Mouse (Mus musculus) neural tube, postnatal 0 days (tissue): Measurements from ENCODE around the gene 3110082I17Rik. TPM values are rescaled to one million over a fixed set of nuclear protein-coding genes. Genes with fewer than 3 reads are reported as not detected.

ENCODE experiments used
- microRNA counts: library from miRNA; unstranded; fragments of <30 nt; microRNA quantifications from one replicate; lab custom pipeline; 2015
- microRNA-seq: library from miRNA; unstranded; fragments of <30 nt; microRNA quantifications from one replicate; pipeline ENCODE4, GENCODE M21; 2016
- polyA plus RNA-seq: library from polyadenylated mRNA; unstranded; fragments of >200 nt; fragmentation: Nextera tagmentation; extraction: Ambion mirVana; gene quantifications from 2 replicates; pipeline ENCODE4 v1.2.1, GENCODE M21; 2015

The 3110082I17Rik gene
- 13.9 and 15.1 TPM in 2 replicates for polyA plus RNA-seq

GRCm38 (mm10) chr5:139460384-139461067 is at the start of gene 3110082I17Rik:
TSS of gene 3110082I17Rik (minus strand) at chr5:139460527.

GRCm38 (mm10) chr5:139484185-139484814 is 24.0 kb upstream of the 3110082I17Rik start, which contains the start of gene Zfand2a:
TSS of gene Zfand2a (minus strand) at chr5:139484549.

GRCm38 (mm10) chr5:139423026-139423865 is 37.1 kb downstream of the 3110082I17Rik start, which contains the start of gene Gper1:
TSS of gene Gper1 (plus strand) at chr5:139423151.

GRCm38 (mm10) chr5:139404801-139405401 is 55.4 kb downstream of the 3110082I17Rik start, which contains the start of gene C130050O18Rik:
TSS of gene C130050O18Rik (plus strand) at chr5:139405280.

GRCm38 (mm10) chr5:139377468-139378270 is 82.7 kb downstream of the 3110082I17Rik start, which contains the start of gene Gpr146:
TSS of gene Gpr146 (plus strand) at chr5:139377697.

GRCm38 (mm10) chr5:139352317-139352716 is 108.0 kb downstream of the 3110082I17Rik start, which contains the start of gene Cyp2w1:
TSS of gene Cyp2w1 (plus strand) at chr5:139352617.

GRCm38 (mm10) chr5:139351134-139351533 is 109.2 kb downstream of the 3110082I17Rik start, which contains the start of gene Cox19:
TSS of gene Cox19 (minus strand) at chr5:139351418.

GRCm38 (mm10) chr5:139325395-139325966 is 134.8 kb downstream of the 3110082I17Rik start, which contains the start of gene Adap1:
TSS of gene Adap1 (minus strand) at chr5:139325622.

MicroRNAs encoded within 50 kb of the gene (microRNA counts, 519-probe panel; counts per million panel counts)
- microRNA mmu-miR-339-3p (lab: Ali Mortazavi, UCI) (40.5 counts per million), microRNA mmu-miR-339-5p (lab: Ali Mortazavi, UCI) (40.5 counts per million)

Small RNAs within 50 kb of the gene (microRNA-seq; reads per million reads assigned to microRNA genes)
- gene Mir339 = 295 reads per million, percentile 61 among the genes with 10 or more reads in this experiment

Other genes starting within 250 kb of the 3110082I17Rik start
- gene Get4, start 208.2 kb downstream of the 3110082I17Rik start, polyA plus RNA-seq = 131 and 137 TPM in 2 replicates
- 156 TPM in 2 replicates for gene Adap1, start 134.9 kb downstream of the 3110082I17Rik start, polyA plus RNA-seq
- 77.9 and 87.1 TPM in 2 replicates for gene Cox19, start 109.1 kb downstream of the 3110082I17Rik start, polyA plus RNA-seq
- not detected in 2 replicates for gene Cyp2w1, start 107.9 kb downstream of the 3110082I17Rik start, polyA plus RNA-seq
- 4.7 and 4.8 TPM in 2 replicates for gene Gpr146, start 82.8 kb downstream of the 3110082I17Rik start, polyA plus RNA-seq
- gene C130050O18Rik, start 55.2 kb downstream of the 3110082I17Rik start, polyA plus RNA-seq = 0.31 and 0.49 TPM in 2 replicates
- gene Gper1, start 37.4 kb downstream of the 3110082I17Rik start, polyA plus RNA-seq = 5.1 and 5.8 TPM in 2 replicates
- 20.5 and 25.2 TPM in 2 replicates for gene Zfand2a, start 24.0 kb upstream of the 3110082I17Rik start, polyA plus RNA-seq
- gene Uncx, start 83.0 kb upstream of the 3110082I17Rik start, polyA plus RNA-seq = 16.0 and 19.6 TPM in 2 replicates